Mouse (Mus musculus): ENCODE measurements around the gene Sema5a. TPM values are rescaled to one million over a fixed set of nuclear protein-coding genes. Genes with fewer than 3 reads are reported as not detected.

The Sema5a gene
- total RNA-seq, 1 experiment from 2014 or later, result 2.0 TPM

DNA sequence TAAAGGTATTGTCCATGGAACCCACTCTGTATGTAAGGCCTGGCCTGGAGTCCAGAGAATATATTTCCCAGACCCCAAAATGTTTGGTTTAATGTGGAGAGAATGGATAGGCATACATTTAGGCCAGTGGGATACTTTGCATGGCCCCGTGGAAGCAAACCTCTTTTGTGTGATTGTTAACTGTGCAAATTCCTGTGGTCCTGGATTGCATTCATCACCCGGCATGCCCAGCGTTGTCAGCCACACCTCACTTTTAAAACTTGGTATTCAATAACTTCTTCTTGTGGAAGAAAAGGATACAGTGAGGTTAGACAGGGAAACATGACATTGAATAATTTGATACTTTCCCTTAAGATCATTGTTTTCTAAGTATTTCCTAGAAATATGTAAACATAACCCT lies 46.4 kb downstream of the Sema5a start:
- ATAC-seq (ENCODE audit: extremely low read depth, insufficient number of reproducible peaks, low FRiP score, poor library complexity, severe bottlenecking), result no peak

DNA sequence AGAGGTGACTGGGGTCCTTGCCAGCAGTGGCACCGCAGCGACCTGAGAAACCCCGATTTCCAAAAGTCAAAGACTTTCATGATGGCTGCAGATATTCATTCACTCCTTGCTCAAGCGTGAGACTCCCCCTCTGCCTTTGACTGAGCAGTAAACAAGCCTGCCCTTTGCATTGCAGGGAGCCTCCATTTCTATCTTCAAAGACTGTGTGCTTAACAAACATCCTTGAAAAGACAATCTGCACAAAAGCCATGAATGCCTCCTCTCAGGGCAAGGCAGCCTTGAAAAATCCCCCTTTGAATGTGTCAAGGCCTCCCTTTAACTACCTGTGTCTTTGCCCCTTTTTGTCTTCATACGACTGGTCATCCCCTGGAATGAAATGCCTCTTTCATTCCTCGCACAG lies 51.9 kb downstream of the Sema5a start:
- ATAC-seq (ENCODE audit: extremely low read depth, insufficient number of reproducible peaks, low FRiP score, poor library complexity, severe bottlenecking), result no peak

DNA sequence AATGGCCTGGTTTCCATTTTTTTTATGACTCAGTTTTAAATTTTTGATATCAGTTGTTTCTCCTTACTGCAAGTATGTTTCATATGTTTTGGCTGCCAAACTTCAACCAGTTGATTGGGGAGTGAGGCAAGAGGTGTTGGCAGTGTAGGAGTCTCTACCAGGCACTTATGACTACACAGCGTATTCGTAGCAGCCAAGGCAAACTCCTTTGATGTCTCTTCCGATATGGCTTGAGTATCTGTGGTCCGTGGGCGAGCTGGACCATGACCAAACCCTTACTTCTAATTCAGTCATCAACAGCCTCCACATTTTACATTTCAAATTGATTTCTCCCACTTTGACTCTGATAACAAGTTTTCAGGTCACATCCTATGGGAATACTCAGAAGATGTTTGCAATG lies 52.7 kb downstream of the Sema5a start:
- ATAC-seq (ENCODE audit: extremely low read depth, insufficient number of reproducible peaks, low FRiP score, poor library complexity, severe bottlenecking), result no peak

DNA sequence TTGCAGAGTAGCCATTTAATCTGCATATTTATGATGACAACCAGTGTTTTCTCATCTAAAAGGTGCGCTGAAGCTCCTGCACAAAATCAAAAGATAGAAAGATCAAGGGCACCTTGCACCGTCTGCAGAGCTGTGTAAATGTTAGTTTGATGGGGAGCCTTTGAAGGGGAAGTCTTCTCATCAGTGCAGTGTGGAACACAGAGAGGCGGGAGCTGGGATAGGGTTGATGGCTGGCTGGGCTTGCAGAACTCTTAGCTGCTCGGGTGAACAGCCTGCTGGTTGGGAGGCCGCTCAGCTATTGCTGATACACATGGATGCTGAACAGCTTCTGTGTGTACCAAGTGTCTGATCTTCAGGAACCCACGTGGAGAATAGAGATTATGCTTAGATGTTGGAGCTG lies 53.9 kb downstream of the Sema5a start:
- ATAC-seq (ENCODE audit: extremely low read depth, insufficient number of reproducible peaks, low FRiP score, poor library complexity, severe bottlenecking), result no peak

DNA sequence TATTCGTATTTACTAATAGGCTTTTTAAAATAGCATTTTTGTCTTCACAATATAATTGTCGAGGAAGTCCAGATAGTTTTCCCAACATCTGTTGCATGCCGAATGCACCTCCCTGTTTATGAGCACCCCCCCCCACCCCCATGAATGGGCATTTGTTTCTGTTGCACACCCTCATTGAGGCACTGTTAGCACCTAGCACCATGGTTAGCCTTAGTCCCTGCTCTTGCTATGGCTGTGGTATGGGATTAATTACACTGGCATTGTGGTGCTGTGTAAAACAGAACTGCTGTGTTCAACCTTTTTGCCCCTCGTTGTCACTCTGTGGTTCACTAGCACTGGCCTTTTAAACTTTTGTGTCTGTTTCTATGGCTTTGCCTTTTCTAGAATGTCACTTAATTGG lies 56.4 kb downstream of the Sema5a start:
- no peak for ATAC-seq (ENCODE audit: extremely low read depth, insufficient number of reproducible peaks, low FRiP score, poor library complexity, severe bottlenecking)

DNA sequence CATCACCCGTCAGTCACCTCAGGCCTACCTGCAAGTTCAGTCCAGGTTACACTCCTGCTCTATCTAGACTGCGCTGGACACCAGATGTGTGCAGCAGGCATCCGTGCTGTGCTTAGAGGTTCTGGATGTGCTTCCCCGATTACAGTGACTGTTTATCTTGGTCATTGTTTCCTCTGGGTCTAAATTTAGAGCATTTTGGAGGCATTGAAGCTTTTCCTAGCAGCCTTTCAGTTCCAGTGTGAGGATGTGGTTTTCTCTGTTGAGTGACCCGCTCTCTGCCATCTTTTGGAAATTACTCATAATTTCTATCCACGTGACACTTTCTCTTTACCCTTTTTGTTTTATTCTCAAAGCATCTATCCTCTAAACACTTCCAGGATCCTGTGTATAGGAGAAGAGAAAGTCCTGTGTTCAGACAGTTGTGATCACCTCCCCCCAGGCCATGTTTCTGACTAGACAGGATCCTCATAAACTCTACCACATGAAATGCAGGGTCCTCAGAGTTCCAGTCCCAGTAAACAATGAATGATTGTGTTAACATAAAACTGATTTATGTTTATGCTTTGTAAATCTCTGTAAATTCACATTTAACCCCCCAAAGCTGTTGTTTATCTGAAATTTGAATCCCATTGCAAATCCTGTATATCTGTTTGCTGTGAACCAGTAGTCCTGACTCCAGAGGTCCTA lies 62.1 kb downstream of the Sema5a start:
- ATAC-seq (ENCODE audit: extremely low read depth, insufficient number of reproducible peaks, low FRiP score, poor library complexity, severe bottlenecking), result no peak

DNA sequence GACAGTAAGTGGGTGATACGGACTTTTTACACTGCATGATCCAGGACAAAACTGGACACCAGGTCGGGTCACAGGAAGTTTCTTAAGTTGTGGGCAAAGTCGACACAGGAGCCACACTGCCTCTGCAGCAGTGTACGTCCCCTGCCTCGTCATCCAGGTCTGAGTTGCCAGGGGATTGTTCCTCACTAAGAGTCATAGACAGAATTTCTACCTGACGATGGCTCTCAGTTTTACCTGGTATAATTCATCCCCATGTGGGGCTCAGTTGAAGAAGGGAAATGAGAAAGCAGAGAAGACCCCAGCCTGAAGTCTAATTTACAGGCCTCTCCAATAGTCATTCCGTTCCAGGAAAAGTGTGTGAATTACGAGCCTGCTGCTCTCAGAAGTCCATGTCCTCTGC lies 66.2 kb downstream of the Sema5a start:
- no peak for ATAC-seq (ENCODE audit: extremely low read depth, insufficient number of reproducible peaks, low FRiP score, poor library complexity, severe bottlenecking)

DNA sequence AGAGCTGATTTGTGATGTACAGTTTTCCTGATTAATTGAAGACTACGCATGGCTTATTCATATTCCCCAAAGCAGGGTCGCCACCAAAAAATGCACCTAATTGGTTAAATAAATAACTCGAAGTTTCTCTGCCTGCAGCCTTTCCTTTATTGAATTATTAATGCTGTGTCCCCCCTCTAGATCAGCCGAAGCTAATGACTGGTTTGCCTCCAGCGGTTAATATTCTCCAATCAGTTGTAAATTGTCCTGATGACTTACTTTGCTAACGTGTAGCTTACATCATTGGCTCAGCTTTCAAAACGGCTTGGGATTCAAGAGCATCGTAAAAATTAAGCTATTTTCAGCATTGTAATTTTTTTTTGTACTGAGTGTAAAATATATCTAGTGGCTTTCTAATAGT lies 66.7 kb downstream of the Sema5a start:
- no peak for ATAC-seq (ENCODE audit: extremely low read depth, insufficient number of reproducible peaks, low FRiP score, poor library complexity, severe bottlenecking)

DNA sequence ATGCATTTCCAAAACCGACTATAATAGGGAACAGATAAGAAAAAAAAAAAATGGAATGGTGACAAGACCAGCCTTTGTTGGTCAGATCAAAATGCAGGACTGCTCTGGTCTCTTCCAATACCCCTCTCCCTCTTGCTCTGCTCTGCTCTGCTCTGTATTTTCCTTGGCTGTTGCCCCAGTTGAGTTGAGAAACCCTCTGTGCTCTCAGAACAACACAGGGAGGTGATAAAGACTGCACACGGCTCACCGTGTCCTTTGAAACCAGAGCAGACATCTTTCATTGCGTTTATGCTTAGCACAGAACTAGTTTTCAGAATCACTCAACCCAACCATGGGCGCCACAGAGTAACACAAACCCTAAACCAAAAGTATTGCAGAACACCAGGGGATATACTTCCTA lies 72.5 kb downstream of the Sema5a start:
- no peak for ATAC-seq (ENCODE audit: extremely low read depth, insufficient number of reproducible peaks, low FRiP score, poor library complexity, severe bottlenecking)

DNA sequence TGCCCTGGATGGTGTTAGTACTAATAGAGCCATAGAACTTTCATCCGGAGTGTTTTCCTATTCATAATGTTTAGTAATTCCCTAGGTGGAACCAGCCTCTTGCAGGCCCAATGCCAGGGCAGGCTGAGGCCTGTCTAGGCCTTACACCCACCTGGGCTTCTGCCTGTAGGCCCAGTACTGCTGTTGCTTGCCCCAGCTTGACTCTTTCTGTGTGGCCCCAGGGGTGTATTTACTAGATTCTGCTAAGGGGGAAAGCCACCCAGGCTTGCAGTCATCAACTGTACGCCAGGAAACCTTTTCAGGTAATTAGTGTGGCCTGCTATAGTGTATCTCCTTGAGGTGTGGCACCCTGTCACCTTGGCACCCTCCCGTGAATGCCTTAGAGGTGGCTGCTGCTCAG lies 76.1 kb downstream of the Sema5a start:
- no peak for ATAC-seq (ENCODE audit: extremely low read depth, insufficient number of reproducible peaks, low FRiP score, poor library complexity, severe bottlenecking)

DNA sequence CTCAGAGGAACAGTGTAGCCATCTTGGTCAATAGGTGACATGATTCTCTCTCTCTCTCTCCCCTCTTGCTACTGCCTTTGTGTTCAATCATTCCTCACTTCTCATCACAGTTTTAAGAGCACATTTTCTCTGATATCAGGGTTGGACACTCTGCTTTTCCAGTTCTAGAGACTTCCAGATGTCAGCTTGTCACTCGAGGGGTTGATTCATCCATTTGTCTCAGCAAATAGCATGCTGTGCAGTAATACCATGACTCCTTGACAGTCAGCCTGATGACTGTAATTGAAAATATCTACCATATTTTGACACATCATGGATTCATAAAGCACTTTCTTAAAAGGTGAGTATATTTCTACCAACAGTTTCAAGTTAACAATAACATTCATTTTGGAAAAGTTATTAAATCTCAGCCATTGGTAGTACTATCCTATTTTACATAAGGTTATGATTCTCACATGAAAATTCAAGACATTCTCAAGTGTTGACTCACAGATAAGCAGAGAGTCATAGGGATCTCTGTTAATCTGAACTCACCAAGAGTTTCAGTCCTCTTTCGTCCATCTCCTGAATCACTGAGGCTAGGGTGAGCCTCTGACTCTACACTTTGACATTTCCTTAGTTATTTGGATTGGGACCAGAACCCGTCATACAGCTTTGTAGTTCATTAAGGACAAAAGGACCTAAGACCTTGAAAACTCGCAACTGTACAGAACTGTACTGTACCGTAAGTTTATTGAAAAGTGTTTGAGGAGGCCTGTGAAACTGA lies 78.0 kb downstream of the Sema5a start:
- no peak for ATAC-seq (ENCODE audit: extremely low read depth, insufficient number of reproducible peaks, low FRiP score, poor library complexity, severe bottlenecking)

DNA sequence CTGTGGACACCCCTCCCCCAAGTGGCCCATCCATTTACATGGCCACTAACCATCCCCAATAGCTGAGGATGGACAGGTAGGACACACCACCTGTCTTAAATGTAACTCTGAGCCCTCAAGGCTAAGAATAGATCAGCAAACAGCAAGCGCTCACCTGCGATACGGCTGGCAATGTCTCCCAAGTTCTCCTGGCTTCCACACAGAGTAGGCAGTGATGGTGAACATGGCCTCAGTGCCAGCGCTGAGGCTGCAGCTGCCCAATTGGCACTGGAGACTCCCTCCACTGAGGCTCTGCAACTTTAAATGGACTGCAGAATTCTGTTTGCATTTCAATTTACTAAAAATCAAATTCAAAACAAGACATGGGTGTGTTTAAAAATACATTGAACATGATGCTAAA lies 78.6 kb downstream of the Sema5a start:
- no peak for ATAC-seq (ENCODE audit: extremely low read depth, insufficient number of reproducible peaks, low FRiP score, poor library complexity, severe bottlenecking)

DNA sequence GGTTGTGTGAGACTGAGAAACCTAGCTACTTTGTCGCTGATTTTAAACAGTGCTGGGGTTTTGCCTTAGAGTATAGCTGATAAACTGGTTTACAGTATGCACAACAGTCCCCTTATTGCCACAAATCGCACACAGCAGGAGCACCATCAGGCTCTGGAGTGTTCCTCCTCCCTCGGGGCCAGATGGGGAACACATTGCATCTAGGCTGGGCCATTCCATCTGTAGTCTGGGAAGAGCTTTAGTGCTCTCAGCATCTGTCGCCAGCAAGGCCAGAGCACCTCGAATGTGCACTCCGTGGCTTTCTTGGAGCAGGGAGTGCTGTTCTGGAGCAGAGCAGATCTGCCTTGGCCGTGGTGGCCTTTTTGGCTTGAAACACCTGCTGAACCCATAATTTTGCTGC lies 79.5 kb downstream of the Sema5a start:
- no peak for ATAC-seq (ENCODE audit: extremely low read depth, insufficient number of reproducible peaks, low FRiP score, poor library complexity, severe bottlenecking)

DNA sequence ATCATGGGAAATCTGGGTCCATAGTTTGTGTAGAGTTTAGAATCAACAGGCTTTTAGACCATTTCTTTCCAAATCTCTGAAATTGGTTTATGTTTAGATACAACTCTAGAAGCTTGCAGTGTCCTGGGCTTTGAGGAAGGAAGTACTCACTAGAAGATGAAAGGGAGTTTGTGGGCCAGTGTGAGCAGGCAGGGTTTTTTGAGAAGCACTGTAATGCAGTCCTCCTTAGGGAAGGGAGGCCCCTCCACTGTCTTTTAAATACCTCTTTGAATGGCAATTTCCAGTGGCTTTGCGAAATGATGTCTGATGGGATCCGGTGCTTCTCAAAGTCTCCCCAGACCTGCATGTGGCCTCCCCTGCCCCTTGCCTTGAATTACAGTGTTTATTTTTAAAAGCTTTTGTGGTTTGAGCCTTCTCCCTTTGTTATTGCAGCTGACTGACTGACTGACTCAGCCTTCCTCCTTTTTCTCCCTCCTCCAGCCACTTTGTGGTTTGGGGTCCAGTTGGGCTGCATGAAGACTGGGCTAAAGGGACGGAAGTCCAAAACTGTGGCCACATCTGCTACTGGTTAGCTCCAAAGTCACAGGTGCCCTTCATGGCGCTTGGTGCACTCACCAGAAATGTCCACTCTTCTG lies 83.9 kb downstream of the Sema5a start:
- no peak for ATAC-seq (ENCODE audit: extremely low read depth, insufficient number of reproducible peaks, low FRiP score, poor library complexity, severe bottlenecking)

DNA sequence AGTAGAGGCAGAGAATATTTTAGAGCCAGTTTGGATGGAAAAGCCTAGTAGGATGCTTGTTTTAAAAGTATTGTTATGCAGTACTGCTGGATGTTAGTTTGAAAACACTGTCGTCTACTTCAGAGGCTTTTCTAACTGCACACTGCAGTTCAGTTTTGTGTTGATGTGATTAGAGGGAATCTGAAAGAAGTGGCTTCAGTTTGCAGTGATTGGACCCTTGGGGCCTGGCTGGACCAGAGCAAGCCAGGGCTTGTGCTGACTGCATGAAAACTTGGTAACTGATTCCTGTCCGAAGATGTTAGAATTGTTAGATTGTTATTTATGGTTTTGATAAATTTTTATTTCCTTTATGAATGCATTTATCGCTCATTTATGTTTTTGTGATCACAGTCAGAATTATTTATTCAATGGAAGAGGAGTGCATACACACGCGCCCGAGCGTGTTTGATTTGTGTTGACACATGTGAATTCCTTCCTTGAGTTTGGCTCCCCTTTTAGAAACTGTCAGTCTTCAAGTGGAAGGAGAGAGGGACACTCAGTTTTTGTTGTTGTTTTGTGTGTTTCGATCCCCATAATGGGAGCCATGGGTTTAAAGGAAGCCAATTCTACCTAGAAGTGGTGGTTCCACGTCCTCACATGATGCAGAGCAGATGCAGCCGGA lies 85.2 kb downstream of the Sema5a start:
- ATAC-seq (ENCODE audit: extremely low read depth, insufficient number of reproducible peaks, low FRiP score, poor library complexity, severe bottlenecking), result no peak

DNA sequence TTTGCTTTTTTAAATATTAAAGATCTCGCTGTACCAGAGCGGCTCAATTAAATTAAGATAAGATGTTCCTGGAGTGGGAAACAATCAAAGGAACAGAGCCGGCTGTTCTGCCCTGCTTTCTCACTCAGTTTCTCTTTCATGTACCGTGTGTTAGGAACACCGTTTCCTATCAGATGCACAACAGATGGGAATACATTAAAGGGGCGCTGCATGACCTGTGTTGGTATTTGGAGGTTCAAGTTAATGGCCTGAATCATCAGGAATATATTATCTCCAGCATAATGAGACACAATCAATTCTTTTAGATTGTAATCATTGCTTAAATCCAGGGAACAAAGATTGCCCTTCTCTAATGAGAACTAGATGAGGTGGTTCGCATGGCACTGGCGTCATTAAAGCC lies 85.8 kb downstream of the Sema5a start:
- ATAC-seq (ENCODE audit: extremely low read depth, insufficient number of reproducible peaks, low FRiP score, poor library complexity, severe bottlenecking), result no peak

DNA sequence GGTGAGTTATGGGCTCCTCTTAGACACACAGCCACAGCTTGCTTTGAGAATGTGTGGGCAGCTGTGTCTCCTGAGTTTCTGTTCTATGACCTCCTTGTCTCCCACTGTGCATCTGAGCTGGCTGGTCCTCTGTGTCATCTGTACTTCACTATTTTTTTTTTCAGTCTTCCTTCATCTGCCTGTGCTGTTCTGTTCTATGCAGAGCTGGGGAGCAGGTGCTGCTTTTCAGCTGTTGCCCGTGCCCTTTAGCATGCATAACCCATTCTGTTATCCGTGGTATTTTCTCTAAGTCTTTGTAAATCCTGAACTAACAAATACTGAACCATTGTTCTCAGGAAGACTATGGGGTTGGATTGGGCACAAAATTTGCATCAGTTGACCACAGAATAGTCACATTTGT lies 86.4 kb downstream of the Sema5a start:
- no peak for ATAC-seq (ENCODE audit: extremely low read depth, insufficient number of reproducible peaks, low FRiP score, poor library complexity, severe bottlenecking)

DNA sequence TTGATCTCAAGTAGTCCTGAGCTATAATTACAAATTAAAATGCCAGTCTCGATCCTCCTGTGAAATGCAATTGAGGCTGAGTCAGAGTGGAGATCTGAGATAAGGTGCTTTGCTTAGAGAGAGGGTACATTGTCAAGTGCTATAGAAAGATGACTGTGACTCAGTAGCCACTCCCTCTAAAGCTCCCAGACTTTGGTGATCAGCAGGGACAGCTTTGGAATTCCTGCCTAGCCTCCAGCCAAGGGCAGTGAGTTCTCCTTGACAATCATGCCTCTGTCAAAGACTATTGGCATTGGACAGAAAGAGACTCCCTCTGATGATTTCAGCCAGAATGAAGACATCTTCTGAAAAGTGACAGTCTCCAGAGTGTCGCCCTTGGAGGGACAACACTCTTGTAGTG lies 88.8 kb downstream of the Sema5a start:
- no peak for ATAC-seq (ENCODE audit: extremely low read depth, insufficient number of reproducible peaks, low FRiP score, poor library complexity, severe bottlenecking)

DNA sequence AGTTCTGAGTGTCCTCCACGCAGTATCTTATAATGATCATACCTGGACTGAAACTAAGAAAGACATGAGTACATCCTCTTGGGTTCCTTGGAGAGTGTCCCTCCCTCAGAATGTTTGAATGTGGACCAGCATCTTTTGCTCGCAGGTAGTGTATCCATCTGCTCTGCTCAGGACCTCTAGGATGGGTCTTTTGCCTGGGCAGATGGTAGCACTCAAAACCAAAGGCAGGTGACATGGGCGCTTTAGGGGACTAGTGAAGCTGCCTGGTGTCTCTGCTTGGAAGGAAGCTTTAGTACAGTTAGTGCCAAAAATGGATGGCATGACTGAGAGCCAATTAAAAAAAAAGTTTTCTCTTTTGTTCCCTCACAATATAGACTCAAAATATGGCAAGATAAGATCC lies 93.2 kb downstream of the Sema5a start:
- ATAC-seq (ENCODE audit: extremely low read depth, insufficient number of reproducible peaks, low FRiP score, poor library complexity, severe bottlenecking), result no peak

DNA sequence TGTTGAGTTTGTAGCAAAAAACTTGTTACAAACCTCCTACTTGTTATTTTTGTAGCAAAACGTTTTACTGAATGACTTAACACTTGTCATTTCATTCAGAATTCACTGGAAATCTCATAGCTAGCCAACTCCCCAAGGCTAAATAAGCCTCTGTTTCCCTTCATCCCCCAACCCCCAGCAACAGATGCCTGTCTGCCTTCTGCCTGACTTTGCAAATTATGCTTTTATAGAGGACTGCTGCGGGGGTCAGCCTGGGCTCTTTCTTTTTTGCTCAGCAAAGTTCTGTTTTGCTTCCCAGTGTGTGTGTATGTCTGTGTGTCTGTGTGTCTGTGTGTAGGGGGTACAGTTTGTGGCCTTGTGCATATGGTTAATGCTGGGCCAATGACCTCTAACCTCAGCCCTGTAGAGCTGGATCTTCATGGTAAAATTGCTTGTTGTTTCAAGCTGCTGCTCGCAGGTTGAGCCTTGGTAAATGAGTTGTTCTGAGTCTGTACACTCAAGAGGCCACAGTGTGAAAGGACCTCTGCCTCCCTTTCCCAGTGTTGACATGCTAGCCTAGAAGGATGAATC lies 94.2 kb downstream of the Sema5a start:
- ATAC-seq (ENCODE audit: extremely low read depth, insufficient number of reproducible peaks, low FRiP score, poor library complexity, severe bottlenecking), result no peak
